Mouse (Mus musculus): ENCODE measurements at regions not wholly inside any gene's neighbourhood (a gene's known extent, or its start where the extent isn't known, plus 50 kb on each side); places are given as distances from the start of the nearest gene placed in this dataset.

DNA sequence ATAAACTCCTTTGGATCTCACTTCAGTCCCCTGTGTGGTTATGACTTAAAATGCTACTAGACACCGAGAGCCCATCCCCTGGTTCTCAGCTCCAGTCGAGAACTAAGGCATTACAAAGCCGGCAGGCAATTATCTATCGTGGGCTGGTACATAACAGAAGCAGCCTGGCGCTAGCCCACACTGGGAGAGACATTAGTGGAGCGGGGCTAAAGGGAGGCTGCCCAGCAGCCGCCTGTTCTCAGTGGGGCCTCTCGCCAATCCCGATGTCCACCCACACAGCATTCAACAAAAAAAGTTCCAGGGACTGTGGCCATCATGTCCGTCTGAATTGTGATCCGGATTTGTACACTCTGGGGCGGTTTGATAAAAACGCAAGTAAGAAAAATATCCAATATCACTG lies 361.5 kb downstream of the Pdcd6ip start:
- DNase-seq = peak; percentile 25
- Histone ChIP-seq H3K27me3 (ENCODE audit: control insufficient read depth, insufficient read depth, low read length) (no peaks in the 10 kb centered on the region), H3K9ac (replicated peaks; ENCODE audit: low read length) (no peak overlapping the region), H3K9me3 (ENCODE audit: control insufficient read depth, low read length) (no peaks in the 10 kb centered on the region), H3K27ac (replicated peaks; ENCODE audit: low read depth, low read length) (no peak overlapping the region), H3K4me1 (ENCODE audit: control insufficient read depth, insufficient read depth, low read length) (no peaks in the 10 kb centered on the region), H3K4me3 (replicated peaks; ENCODE audit: low read depth, low read length) (no peak overlapping the region), H3K4me2 (ENCODE audit: low read length) (no peak overlapping the region), H3K36me3 (ENCODE audit: control insufficient read depth, insufficient read depth, low read length) (no peaks in the 10 kb centered on the region)
- ATAC-seq (ENCODE audit: low FRiP score, low TSS enrichment) = no peak
- 69% methylated on average over 13 of the region's 13 CpGs for WGBS

DNA sequence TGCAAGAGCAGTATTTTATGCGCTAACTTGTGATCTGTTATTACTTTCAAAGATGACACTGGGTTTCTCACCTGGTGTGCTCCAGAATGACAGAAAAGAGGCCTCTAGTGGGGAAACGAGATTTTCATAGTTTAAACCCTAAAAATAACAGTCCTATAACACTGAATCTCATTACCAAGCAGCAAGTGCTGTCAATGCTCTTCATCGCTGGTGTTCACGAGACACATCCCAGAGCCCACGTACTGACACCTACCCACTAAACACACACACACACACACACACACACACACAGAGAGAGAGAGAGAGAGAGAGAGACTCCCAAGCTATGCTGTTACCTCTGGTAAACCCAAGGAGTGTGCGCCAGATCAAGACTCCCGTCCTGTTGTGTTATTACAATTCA lies 365.9 kb downstream of the Pdcd6ip start:
- no peaks in the 10 kb centered on the region for H3K9me3 ChIP-seq (ENCODE audit: control insufficient read depth, low read length)
- no peak overlapping the region for H3K27ac ChIP-seq (replicated peaks; ENCODE audit: low read depth, low read length)
- H3K27me3 ChIP-seq (ENCODE audit: control insufficient read depth, insufficient read depth, low read length) = no peaks in the 10 kb centered on the region
- DNase-seq (no peak), ATAC-seq (ENCODE audit: low FRiP score, low TSS enrichment) (no peak)
- H3K36me3 ChIP-seq (ENCODE audit: control insufficient read depth, insufficient read depth, low read length) = no peaks in the 10 kb centered on the region
- H3K4me1 ChIP-seq (ENCODE audit: control insufficient read depth, insufficient read depth, low read length) = no peaks in the 10 kb centered on the region
- H3K4me3 ChIP-seq (replicated peaks; ENCODE audit: low read depth, low read length) = no peak overlapping the region
- no peak overlapping the region for H3K9ac ChIP-seq (replicated peaks; ENCODE audit: low read length)
- H3K4me2 ChIP-seq (ENCODE audit: low read length) = no peak overlapping the region
- 83% methylated on average over 7 of the region's 7 CpGs for WGBS

DNA sequence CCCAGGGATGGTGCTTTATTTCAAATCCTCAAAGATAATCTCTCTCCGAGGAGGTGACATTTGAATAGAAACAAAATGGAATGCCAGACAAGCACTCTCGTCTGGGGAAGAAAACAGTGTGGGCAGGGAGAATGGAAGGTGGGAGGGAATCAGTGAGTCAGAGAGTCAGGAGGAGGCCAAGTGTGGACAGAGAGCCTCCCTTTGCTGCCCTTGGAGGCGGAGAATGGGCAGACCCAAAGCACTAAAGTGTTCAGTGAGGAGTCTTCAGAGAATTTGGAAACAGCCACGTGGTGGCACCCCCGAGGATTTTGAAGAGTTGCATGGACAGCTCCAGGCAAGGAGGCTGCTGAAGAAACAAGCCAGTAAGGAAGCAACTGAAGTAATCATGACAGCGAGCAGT lies 367.2 kb downstream of the Pdcd6ip start:
- WGBS = 55% methylated on average over 6 of the region's 6 CpGs
- no peak for ATAC-seq (ENCODE audit: low FRiP score, low TSS enrichment)
- H3K36me3 ChIP-seq (ENCODE audit: control insufficient read depth, insufficient read depth, low read length) = no peaks in the 10 kb centered on the region

DNA sequence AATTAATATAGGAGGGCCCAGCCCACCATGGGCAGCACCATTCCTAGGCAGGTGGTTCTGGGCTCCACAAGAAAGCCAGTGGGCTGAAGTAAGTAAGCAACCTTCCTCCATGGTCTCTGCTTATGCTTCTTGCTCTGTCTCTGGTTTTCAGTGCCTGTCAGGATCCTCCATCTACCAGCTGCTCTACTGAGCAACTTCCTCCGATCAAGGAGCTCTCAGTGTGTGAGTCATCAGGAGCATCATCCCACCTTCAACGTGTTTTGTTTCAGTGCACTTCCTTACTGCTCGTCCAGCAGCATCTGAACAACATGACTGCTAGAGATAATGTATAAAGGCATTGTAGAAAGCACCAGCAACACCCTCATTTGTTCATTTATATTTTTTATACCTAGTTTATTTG lies 368.0 kb downstream of the Pdcd6ip start:
- no peak overlapping the region for H3K4me2 ChIP-seq (ENCODE audit: low read length)
- H3K4me3 ChIP-seq (replicated peaks; ENCODE audit: low read depth, low read length) = no peak overlapping the region
- 93% methylated on average over 3 of the region's 3 CpGs for WGBS
- no peak for DNase-seq
- H3K9me3 ChIP-seq (ENCODE audit: control insufficient read depth, low read length) = no peaks in the 10 kb centered on the region
- ATAC-seq (ENCODE audit: low FRiP score, low TSS enrichment) = no peak
- no peak overlapping the region for H3K9ac ChIP-seq (replicated peaks; ENCODE audit: low read length)
- no peaks in the 10 kb centered on the region for H3K27me3 ChIP-seq (ENCODE audit: control insufficient read depth, insufficient read depth, low read length)
- no peak overlapping the region for H3K27ac ChIP-seq (replicated peaks; ENCODE audit: low read depth, low read length)
- no peaks in the 10 kb centered on the region for H3K36me3 ChIP-seq (ENCODE audit: control insufficient read depth, insufficient read depth, low read length)
- no peaks in the 10 kb centered on the region for H3K4me1 ChIP-seq (ENCODE audit: control insufficient read depth, insufficient read depth, low read length)

More for the DNA sequence above, 367.2 kb downstream of the Pdcd6ip start:
- no peak overlapping the region for H3K9ac ChIP-seq (replicated peaks; ENCODE audit: low read length)
- H3K4me3 ChIP-seq (replicated peaks; ENCODE audit: low read depth, low read length) = no peak overlapping the region
- H3K4me1 ChIP-seq (ENCODE audit: control insufficient read depth, insufficient read depth, low read length) = no peaks in the 10 kb centered on the region
- no peak overlapping the region for H3K27ac ChIP-seq (replicated peaks; ENCODE audit: low read depth, low read length)
- no peak overlapping the region for H3K4me2 ChIP-seq (ENCODE audit: low read length)
- no peak for DNase-seq
- H3K9me3 ChIP-seq (ENCODE audit: control insufficient read depth, low read length) = no peaks in the 10 kb centered on the region
- no peaks in the 10 kb centered on the region for H3K27me3 ChIP-seq (ENCODE audit: control insufficient read depth, insufficient read depth, low read length)

DNA sequence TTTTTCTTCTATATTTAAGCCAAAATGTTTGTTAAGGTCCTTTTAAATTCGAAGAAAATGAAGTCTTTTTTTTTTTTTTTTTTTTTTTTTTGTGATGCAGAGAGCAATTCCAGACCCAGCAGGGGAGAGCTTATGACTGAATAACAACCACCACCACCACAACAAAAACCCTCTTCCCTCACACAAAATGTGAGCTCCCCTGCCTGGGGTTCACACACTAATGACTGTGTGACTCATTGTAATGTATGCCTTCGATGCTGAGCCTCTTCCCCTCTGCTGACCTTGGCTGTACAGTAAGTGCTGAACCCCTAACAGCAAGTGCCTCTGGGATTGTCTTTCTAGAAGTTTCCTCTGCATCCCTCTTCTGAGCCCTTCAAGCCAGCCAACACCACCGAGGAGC lies 383.6 kb downstream of the Pdcd6ip start:
- no peak for DNase-seq
- no peak overlapping the region for H3K27ac ChIP-seq (replicated peaks; ENCODE audit: low read depth, low read length)
- WGBS = 50% methylated on average over 3 of the region's 3 CpGs

DNA sequence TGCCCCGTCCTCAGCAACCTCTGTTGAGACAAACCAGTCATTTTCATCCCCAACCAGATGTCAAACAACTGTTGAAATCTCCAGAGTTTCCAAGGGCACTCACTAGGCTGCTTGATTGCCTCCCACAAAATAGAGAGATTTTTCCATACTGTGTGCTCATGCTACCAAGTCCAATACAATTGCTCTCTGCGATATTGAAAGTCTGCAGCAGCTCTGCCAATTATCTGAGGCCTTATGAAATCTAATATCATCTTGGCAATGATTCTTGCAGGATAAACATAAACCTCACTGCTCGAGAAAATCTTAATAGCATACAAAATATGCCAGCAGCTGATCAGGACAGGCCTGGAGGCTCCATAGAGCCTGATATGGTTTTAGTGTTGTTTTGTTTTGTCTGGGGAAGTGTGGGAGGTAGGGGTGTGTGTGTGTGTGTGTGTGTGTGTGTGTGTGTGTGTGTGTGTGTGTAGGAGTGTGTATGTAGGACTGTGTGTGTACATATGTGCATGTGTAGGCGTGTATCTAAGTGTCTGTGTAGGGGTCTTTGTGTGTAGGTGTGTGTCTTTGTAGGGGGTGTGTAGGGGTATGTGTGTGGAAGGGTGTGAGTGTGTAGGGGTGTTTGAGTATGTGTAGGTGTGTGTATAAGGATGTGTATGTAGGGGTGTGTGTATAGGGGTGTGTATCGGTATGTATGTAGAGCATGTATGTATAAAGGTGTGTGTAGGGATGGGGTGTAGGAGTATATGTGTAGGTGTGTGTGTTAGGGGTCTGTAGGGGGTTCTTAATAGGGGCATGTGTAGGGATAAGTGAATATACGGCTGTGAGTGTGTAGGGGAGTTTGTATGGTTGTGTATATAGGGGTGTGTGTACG lies 398.1 kb downstream of the Pdcd6ip start:
- no peak overlapping the region for H3K4me2 ChIP-seq (ENCODE audit: low read length)
- H3K27me3 ChIP-seq (ENCODE audit: control insufficient read depth, insufficient read depth, low read length) = no peaks in the 10 kb centered on the region
- no peaks in the 10 kb centered on the region for H3K9me3 ChIP-seq (ENCODE audit: control insufficient read depth, low read length)
- no peaks in the 10 kb centered on the region for H3K36me3 ChIP-seq (ENCODE audit: control insufficient read depth, insufficient read depth, low read length)
- no peak overlapping the region for H3K4me3 ChIP-seq (replicated peaks; ENCODE audit: low read depth, low read length)
- ATAC-seq (ENCODE audit: low FRiP score, low TSS enrichment) (no peak), DNase-seq (no peak)
- no peaks in the 10 kb centered on the region for H3K4me1 ChIP-seq (ENCODE audit: control insufficient read depth, insufficient read depth, low read length)
- H3K9ac ChIP-seq (replicated peaks; ENCODE audit: low read length) = no peak overlapping the region
- WGBS = 85% methylated on average over 7 of the region's 7 CpGs
- H3K27ac ChIP-seq (replicated peaks; ENCODE audit: low read depth, low read length) = no peak overlapping the region; the same call in 1 of the 2 replicates

More for the DNA sequence above, 383.6 kb downstream of the Pdcd6ip start:
- Histone ChIP-seq H3K36me3 (ENCODE audit: control insufficient read depth, insufficient read depth, low read length) (no peaks in the 10 kb centered on the region), H3K4me3 (replicated peaks; ENCODE audit: low read depth, low read length) (no peak overlapping the region), H3K4me2 (ENCODE audit: low read length) (no peak overlapping the region), H3K9ac (replicated peaks; ENCODE audit: low read length) (no peak overlapping the region), H3K4me1 (ENCODE audit: control insufficient read depth, insufficient read depth, low read length) (no peaks in the 10 kb centered on the region), H3K27me3 (ENCODE audit: control insufficient read depth, insufficient read depth, low read length) (no peaks in the 10 kb centered on the region), H3K9me3 (ENCODE audit: control insufficient read depth, low read length) (no peaks in the 10 kb centered on the region)
- ATAC-seq (ENCODE audit: low FRiP score, low TSS enrichment) = no peak

DNA sequence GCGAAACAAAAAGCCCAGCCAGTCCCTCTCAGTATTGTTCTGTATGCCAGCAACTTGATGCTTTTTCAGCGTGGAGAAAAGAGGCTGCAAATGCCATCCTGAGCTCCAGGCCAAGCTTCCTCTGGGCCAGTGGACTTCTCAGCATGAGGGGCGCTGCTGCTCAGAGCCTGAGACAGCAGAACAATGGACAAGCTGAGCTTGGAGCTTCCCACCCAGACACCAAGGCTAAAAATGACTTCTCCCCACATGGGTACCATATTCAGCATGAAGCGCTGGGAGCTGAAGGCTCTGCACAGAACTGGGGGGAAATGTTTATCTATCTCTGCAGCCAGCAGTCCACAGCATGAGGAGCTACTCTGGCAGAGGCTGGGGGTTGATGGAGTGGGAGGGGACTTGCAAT lies 402.3 kb downstream of the Pdcd6ip start:
- H3K4me3 ChIP-seq (replicated peaks; ENCODE audit: low read depth, low read length) = no peak overlapping the region
- no peaks in the 10 kb centered on the region for H3K9me3 ChIP-seq (ENCODE audit: control insufficient read depth, low read length)
- 27% methylated on average over 4 of the region's 4 CpGs for WGBS
- H3K9ac ChIP-seq (replicated peaks; ENCODE audit: low read length) = no peak overlapping the region
- no peak overlapping the region for H3K27ac ChIP-seq (replicated peaks; ENCODE audit: low read depth, low read length)
- no peaks in the 10 kb centered on the region for H3K4me1 ChIP-seq (ENCODE audit: control insufficient read depth, insufficient read depth, low read length)
- no peak for ATAC-seq (ENCODE audit: low FRiP score, low TSS enrichment)
- peak; percentile 34 for DNase-seq
- H3K36me3 ChIP-seq (ENCODE audit: control insufficient read depth, insufficient read depth, low read length) = no peaks in the 10 kb centered on the region
- H3K27me3 ChIP-seq (ENCODE audit: control insufficient read depth, insufficient read depth, low read length) = no peaks in the 10 kb centered on the region
- no peak overlapping the region for H3K4me2 ChIP-seq (ENCODE audit: low read length)

DNA sequence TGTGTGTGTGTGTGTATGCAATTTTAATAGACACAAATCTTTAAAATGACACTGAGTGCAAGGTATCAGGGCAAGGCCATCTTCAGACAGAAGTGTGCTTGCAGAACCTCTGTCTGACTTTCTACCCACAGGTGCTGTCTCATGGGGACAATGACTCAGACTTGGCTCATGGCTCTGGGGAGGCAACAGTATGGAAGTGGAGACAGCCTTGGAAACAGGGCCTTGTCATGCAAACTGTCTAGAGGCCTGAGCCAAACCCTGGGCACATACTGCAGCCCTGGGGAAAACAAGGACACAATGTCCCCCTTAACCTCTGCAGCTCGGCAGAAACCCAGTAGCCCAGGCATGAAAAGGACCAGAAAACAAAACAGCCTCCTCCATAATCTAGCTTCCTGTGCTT lies 405.6 kb downstream of the Pdcd6ip start:
- peaks cover 4% of the 10 kb centered on the region; the same call in 1 of the 2 replicates for H3K4me1 ChIP-seq (ENCODE audit: control insufficient read depth, insufficient read depth, low read length)
- no peak overlapping the region for H3K4me2 ChIP-seq (ENCODE audit: low read length)
- no peak for ATAC-seq (ENCODE audit: low FRiP score, low TSS enrichment)
- 36% methylated on average over 1 of the region's 1 CpGs for WGBS
- H3K9ac ChIP-seq (replicated peaks; ENCODE audit: low read length) = no peak overlapping the region
- H3K9me3 ChIP-seq (ENCODE audit: control insufficient read depth, low read length) = no peaks in the 10 kb centered on the region
- H3K36me3 ChIP-seq (ENCODE audit: control insufficient read depth, insufficient read depth, low read length) = no peaks in the 10 kb centered on the region
- no peaks in the 10 kb centered on the region for H3K27me3 ChIP-seq (ENCODE audit: control insufficient read depth, insufficient read depth, low read length)
- no peak overlapping the region for H3K27ac ChIP-seq (replicated peaks; ENCODE audit: low read depth, low read length)
- H3K4me3 ChIP-seq (replicated peaks; ENCODE audit: low read depth, low read length) = no peak overlapping the region
- DNase-seq = no peak

DNA sequence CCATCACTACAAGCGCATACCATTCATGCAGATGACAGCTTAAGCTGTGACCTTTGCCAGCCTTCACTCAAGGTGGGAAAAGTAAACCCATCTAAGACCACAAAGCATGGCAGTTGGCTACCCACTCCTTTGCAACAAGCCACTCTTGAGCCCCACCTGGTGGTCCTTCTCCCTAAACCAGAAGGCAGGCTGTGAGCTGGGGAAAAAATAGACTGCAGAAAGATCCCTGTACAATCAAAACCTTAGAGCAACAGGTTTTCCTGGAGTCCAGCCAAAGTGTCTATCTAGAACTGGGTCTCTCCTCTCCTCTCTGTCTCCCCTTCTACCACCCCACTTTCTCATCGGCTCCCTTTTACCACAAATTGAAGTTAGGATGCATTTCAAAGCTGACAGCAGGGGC lies 407.2 kb downstream of the Pdcd6ip start:
- no peak overlapping the region for H3K4me2 ChIP-seq (ENCODE audit: low read length)
- DNase-seq (peak; percentile 77), ATAC-seq (ENCODE audit: low FRiP score, low TSS enrichment) (no peak)
- no peak overlapping the region for H3K4me3 ChIP-seq (replicated peaks; ENCODE audit: low read depth, low read length)
- no peak overlapping the region for H3K9ac ChIP-seq (replicated peaks; ENCODE audit: low read length)
- no peak overlapping the region for H3K27ac ChIP-seq (replicated peaks; ENCODE audit: low read depth, low read length)
- H3K27me3 ChIP-seq (ENCODE audit: control insufficient read depth, insufficient read depth, low read length) = no peaks in the 10 kb centered on the region
- H3K9me3 ChIP-seq (ENCODE audit: control insufficient read depth, low read length) = no peaks in the 10 kb centered on the region
- no peaks in the 10 kb centered on the region for H3K36me3 ChIP-seq (ENCODE audit: control insufficient read depth, insufficient read depth, low read length)
- WGBS = 24% methylated on average over 2 of the region's 2 CpGs
- H3K4me1 ChIP-seq (ENCODE audit: control insufficient read depth, insufficient read depth, low read length) = peaks cover 4% of the 10 kb centered on the region; the same call in 1 of the 2 replicates

Measured in midbrain, embryonic 14.5 days (tissue).